Mouse (Mus musculus) cerebellum, adult 2 months (tissue): Measurements from ENCODE around the gene Meis1.

ENCODE experiments used
- CTCF ChIP-seq: fragments of 200-500 bp; IDR thresholded peaks from 2 replicates; pipeline ENCODE4 v1.5.1; 2011; ENCODE audit warnings: low read depth, mild to moderate bottlenecking, control low read depth, low read length, moderate library complexity, borderline replicate concordance; ENCODE audit not compliant: insufficient read depth
- POLR2A ChIP-seq: fragments of 200-500 bp; IDR thresholded peaks from 2 replicates; pipeline ENCODE4 v1.6.1; 2011; ENCODE audit warnings: low read length, control low read depth, borderline replicate concordance; ENCODE audit not compliant: insufficient read depth

GRCm38 (mm10) chr11:18874278-18875000 is 144.3 kb downstream of the Meis1 start:
- TF ChIP-seq CTCF (no peak), POLR2A (no peak)
